Mouse (Mus musculus) G1E-ER4 (cell line): ENCODE results near the gene Gm21943. TPM values are rescaled to one million over a fixed set of nuclear protein-coding genes. Genes with fewer than 3 reads are reported as not detected.
"Not testable (repeated sequence)": the region's sequence is repeated elsewhere in the genome, so short reads cannot be mapped to it uniquely, and the experiment has no call there.

ENCODE experiments used
- GATA1 ChIP-seq: IDR thresholded peaks from one replicate; pipeline ENCODE4 v1.8.0; 2012; ENCODE audit warnings: low read length, inconsistent platforms
- polyA plus RNA-seq: library from polyadenylated mRNA; stranded (reverse); fragments of >175 nt; gene quantifications from 2 replicates; pipeline ENCODE4 v1.2.3, GENCODE M21; 2012

Gm21943 gene
- not detected in 2 replicates for polyA plus RNA-seq

- TF ChIP-seq GATA1, result not testable (repeated sequence)
Measured at GRCm38 (mm10) chrY:57533644-57534043, at the start of gene Gm21943. Gene Gm21943, minus strand, starts transcription at chrY:57533744.

Other genes with a start within 250 kb of the Gm21943 start
- not detected in 2 replicates for gene Gm28961, start 172.0 kb upstream of the Gm21943 start, polyA plus RNA-seq